Mouse (Mus musculus) hindbrain, embryonic 15.5 days (tissue): ENCODE measurements around the gene Dtx1. TPM values are rescaled to one million over a fixed set of nuclear protein-coding genes. Genes with fewer than 3 reads are reported as not detected.
A peak's percentile ranks its signal among the peaks of the same experiment; 100 is the strongest.

Source experiments
- ATAC-seq: fragments of 200-750 bp; cut with Nextera tagmentation; 2 replicates; pipeline ENCODE4 v1.8.0; 2017; ENCODE audit warnings: low read depth, moderate number of reproducible peaks, moderate TSS enrichment; ENCODE audit not compliant: low FRiP score
- H3K27ac ChIP-seq: fragments of 300-500 bp; sonication (generic); replicated peaks from 2 replicates; pipeline ENCODE4 v1.5.1; 2015; ENCODE audit warnings: mild to moderate bottlenecking, inconsistent platforms
- H3K27me3 ChIP-seq: fragments of 300-500 bp; sonication (generic); 2 replicates; pipeline ENCODE4 v1.6.1; 2015; ENCODE audit warnings: control low read depth, inconsistent platforms
- H3K36me3 ChIP-seq: fragments of 300-500 bp; sonication (generic); 2 replicates; pipeline ENCODE4 v1.6.1; 2015; ENCODE audit warnings: control low read depth, inconsistent platforms
- H3K4me1 ChIP-seq: fragments of 300-500 bp; sonication (generic); replicated peaks from 2 replicates; pipeline ENCODE4 v1.6.1; 2015; ENCODE audit warnings: control low read depth, inconsistent platforms
- H3K4me2 ChIP-seq: fragments of 300-500 bp; sonication (generic); 2 replicates; pipeline ENCODE4 v1.6.1; 2015; ENCODE audit warnings: moderate library complexity, mild to moderate bottlenecking, inconsistent platforms
- H3K4me3 ChIP-seq: fragments of 300-500 bp; sonication (generic); 2 replicates; pipeline ENCODE4 v1.5.1; 2015; ENCODE audit warnings: mild to moderate bottlenecking, inconsistent platforms
- H3K9ac ChIP-seq: fragments of 300-500 bp; sonication (generic); 2 replicates; pipeline ENCODE4 v1.6.1; 2015; ENCODE audit warnings: inconsistent platforms
- H3K9me3 ChIP-seq: fragments of 300-500 bp; sonication (generic); 2 replicates; pipeline ENCODE4 v1.6.1; 2016; ENCODE audit warnings: control low read depth, inconsistent platforms
- WGBS: fragments of 180-500 bp; shearing (Covaris S2); methylation state at CpG from one replicate; pipeline ENCODE4 v1.1.7; 2015; 5-methylcytosine and 5-hydroxymethylcytosine counted together
- polyA plus RNA-seq: library from polyadenylated mRNA; unstranded; fragments of >200 nt; fragmentation: Nextera tagmentation; extraction: Ambion mirVana; gene quantifications from 2 replicates; pipeline ENCODE4 v1.2.1, GENCODE M21; 2015

Dtx1 gene
- polyA plus RNA-seq, 1 experiment from 2014 or later, result 69.9 TPM

DNA sequence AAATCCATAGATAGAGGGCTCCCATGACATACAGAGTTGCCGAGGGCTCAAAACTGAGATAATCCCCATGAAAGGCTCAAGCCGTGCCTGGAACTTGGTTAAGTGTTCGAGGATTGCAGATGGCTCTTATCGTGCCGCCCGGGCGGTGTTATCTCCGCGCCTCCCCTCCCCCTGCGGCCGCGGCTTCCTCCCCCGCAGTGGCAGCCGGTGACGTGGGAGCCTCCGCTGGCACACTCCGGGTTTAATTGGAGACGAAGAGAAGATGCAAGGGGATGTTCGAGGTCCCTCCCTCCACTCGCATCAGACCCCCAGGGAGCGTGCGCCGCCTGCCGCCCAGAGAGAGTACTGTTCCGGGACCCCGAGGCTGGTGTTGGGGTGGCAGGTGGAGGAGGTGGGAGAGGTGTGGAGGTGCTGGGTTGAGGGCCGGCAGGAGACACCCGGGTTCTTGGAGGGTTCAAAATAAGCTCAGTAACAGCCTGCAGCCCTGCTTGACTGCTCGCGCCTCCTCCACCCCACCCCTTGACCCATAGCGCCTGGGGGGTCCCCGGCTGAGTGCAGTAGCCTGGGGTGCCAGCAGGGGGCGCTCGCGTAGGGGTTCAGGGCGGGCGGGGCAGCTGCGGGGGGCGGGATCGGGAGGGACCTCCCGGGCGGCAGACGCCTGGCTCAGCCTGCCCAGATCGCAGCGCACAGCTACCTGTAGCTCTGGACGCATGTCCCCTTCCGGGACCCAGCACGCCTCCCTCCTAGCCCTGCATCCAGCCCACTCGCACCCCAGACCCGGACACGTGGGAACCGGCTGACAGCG is 63.0 kb downstream of the Dtx1 start, which contains the start of gene Rasal1:
Rasal1 (plus strand) TSS at position 244 of the 805 bp plus-strand sequence.
- 1% methylated on average over 53 of the region's 53 CpGs for WGBS
- H3K9ac ChIP-seq, result peak within 1 kb of the TSS; percentile 22; the same call in 1 of the 2 replicates
- peak; percentile 40; the same call in 1 of the 2 replicates for ATAC-seq

DNA sequence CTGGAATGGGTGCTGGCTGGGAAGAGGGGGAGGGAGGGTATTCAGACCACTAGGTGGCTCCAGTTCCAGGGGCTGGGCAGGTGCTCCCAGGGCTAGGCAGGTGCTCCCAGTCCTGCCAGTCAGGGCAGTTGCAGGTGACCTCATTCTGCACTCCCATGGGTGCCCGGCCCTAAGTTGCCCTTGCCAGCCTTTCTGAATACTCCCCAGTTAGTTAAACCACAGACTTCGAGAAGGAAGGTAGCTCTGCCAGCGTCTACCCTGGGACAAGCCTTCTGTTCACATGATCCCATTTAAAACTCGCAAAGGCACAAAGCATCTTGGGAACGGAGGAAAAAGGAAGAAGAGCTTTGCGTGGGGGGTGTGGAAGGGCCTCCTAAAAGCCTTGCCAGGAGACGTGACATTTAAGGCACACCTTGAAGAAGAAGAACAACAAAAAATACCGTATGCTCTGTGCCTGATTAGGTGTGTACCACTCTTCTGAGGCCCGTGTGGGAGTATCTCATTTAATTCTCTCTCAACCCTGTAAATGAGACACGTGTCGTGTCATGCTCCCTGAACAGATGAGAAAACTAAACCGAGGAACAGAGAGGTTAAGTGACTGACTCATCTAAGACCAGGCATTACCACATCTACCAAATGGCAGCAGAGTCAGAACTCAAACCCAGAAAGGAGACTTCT is 63.8 kb downstream of the Dtx1 start:
- H3K9me3 ChIP-seq, result no peaks in the 10 kb centered on the region
- H3K4me3 ChIP-seq, result no peak overlapping the region
- H3K27ac ChIP-seq, result no peak overlapping the region
- peak overlapping the region; percentile 56 for H3K4me2 ChIP-seq
- no peak for ATAC-seq
- no peaks in the 10 kb centered on the region for H3K36me3 ChIP-seq
- peaks cover 44% of the 10 kb centered on the region for H3K27me3 ChIP-seq
- H3K9ac ChIP-seq, result no peak overlapping the region
- H3K4me1 ChIP-seq, result peaks cover 14% of the 10 kb centered on the region
- 39% methylated on average over 12 of the region's 12 CpGs for WGBS

More for the DNA sequence above, 63.0 kb downstream of the Dtx1 start, which contains the start of gene Rasal1:
- peak within 1 kb of the TSS; percentile 31 for H3K4me3 ChIP-seq
- peaks cover 44% of the 10 kb centered on the region for H3K27me3 ChIP-seq
- H3K27ac ChIP-seq, result no peak within 1 kb of the TSS
- H3K4me1 ChIP-seq, result peaks cover 14% of the 10 kb centered on the region
- no peaks in the 10 kb centered on the region for H3K9me3 ChIP-seq
- H3K36me3 ChIP-seq, result no peaks in the 10 kb centered on the region
- peak within 1 kb of the TSS; percentile 56 for H3K4me2 ChIP-seq

GRCm38 (mm10) chr5:120647361-120647760 is 64.4 kb downstream of the Dtx1 start:
- H3K36me3 ChIP-seq, result no peaks in the 10 kb centered on the region
- H3K4me3 ChIP-seq, result no peak overlapping the region
- H3K9ac ChIP-seq, result no peak overlapping the region
- no peaks in the 10 kb centered on the region for H3K9me3 ChIP-seq
- H3K27me3 ChIP-seq, result peaks cover 44% of the 10 kb centered on the region
- 77% methylated on average over 4 of the region's 4 CpGs for WGBS
- no peak overlapping the region for H3K4me2 ChIP-seq
- ATAC-seq, result no peak
- H3K4me1 ChIP-seq, result peaks cover 14% of the 10 kb centered on the region
- no peak overlapping the region for H3K27ac ChIP-seq

DNA sequence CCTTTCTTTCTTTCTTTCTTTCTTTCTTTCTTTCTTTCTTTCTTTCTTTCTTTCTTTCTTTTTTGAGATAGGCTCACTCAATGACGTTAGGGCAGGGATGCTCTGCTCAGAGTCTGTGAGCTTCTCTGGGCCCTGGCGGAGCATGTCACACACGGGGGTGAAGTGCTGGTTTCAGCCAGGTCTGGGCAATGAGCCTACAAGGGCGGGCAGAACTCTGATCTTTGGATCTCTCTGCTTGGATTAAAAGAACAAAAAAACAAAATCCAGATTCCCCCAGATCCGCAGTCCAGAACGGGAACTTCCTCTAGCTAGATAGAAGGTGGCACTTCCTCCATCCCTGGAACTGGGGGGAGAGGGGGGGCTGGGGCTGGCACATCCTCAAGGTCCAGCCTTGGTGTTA is 65.9 kb downstream of the Dtx1 start:
- Histone ChIP-seq H3K9ac (no peak overlapping the region), H3K4me2 (no peak overlapping the region), H3K27ac (no peak overlapping the region), H3K27me3 (peaks cover 39% of the 10 kb centered on the region), H3K9me3 (no peaks in the 10 kb centered on the region), H3K4me1 (peaks cover 14% of the 10 kb centered on the region), H3K4me3 (no peak overlapping the region), H3K36me3 (no peaks in the 10 kb centered on the region)
- no peak for ATAC-seq
- 54% methylated on average over 6 of the region's 6 CpGs for WGBS

DNA sequence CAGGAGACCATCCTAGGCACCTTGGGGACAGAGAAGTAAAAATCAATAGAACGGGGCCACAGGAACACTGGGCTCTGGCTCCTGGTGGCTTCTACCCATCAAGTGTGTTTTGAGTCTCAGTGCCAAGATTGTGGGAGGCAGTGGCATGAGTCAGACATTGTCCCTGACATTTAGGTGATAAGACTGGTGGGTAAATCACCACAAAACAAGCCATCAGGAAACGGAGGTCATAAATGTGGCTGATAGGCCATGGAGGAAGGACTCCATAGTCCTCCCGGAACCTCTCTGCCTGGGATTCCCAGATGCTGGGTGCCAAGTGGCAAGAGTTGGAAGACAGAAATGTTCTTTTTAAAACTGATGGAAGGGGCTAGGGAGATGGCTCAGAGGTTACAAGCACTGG is 67.5 kb downstream of the Dtx1 start:
- H3K27me3 ChIP-seq, result peaks cover 23% of the 10 kb centered on the region
- no peak overlapping the region for H3K27ac ChIP-seq
- H3K4me2 ChIP-seq, result no peak overlapping the region
- peaks cover 10% of the 10 kb centered on the region for H3K4me1 ChIP-seq
- H3K9ac ChIP-seq, result no peak overlapping the region
- WGBS, result 89% methylated on average over 3 of the region's 3 CpGs
- no peak overlapping the region for H3K4me3 ChIP-seq
- ATAC-seq, result no peak
- no peaks in the 10 kb centered on the region for H3K9me3 ChIP-seq
- H3K36me3 ChIP-seq, result no peaks in the 10 kb centered on the region

DNA sequence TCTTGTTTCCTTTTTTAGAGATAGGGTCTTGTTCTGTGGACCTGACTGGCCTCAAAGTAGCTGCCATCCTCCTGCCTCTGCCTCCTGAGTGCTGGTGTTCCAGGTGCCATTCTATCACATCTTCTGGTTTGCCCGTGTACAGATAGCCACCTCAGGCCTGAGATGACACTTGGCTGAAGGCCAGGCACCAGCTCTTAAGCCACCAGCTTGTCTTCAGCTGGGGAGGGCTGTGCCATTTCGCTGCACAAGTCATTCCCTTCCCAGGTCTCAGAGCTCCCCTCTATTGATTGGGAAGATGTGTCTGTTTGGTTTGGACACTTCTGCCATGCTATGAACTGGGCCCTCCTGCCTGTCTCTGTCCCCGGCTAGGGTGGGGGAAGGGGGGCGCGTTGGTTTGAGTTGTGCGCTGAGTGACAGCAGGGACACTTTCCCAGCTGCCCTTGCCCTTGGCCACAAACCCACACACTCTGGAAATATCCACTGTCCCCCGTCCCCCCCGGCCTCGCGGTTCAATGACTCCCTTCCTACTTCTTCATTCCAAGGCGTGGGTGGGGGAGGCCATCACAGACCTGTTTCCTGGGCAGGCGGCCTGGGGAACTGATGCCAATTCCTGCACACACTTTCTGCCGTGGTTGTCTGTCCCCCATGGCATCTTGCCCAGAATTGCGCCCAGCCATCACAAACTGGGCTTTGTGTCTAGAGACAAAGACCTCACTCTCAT is 68.2 kb downstream of the Dtx1 start:
- no peak overlapping the region for H3K4me3 ChIP-seq
- peaks cover 3% of the 10 kb centered on the region for H3K4me1 ChIP-seq
- no peaks in the 10 kb centered on the region for H3K9me3 ChIP-seq
- H3K4me2 ChIP-seq, result no peak overlapping the region
- 68% methylated on average over 14 of the region's 14 CpGs for WGBS
- H3K27me3 ChIP-seq, result peaks cover 16% of the 10 kb centered on the region
- no peaks in the 10 kb centered on the region for H3K36me3 ChIP-seq
- peak; percentile 56; the same call in 1 of the 2 replicates for ATAC-seq
- no peak overlapping the region for H3K9ac ChIP-seq
- no peak overlapping the region for H3K27ac ChIP-seq

GRCm38 (mm10) chr5:120640094-120640493 is 71.6 kb downstream of the Dtx1 start:
- no peaks in the 10 kb centered on the region for H3K4me1 ChIP-seq
- ATAC-seq, result no peak
- 94% methylated on average over 7 of the region's 7 CpGs for WGBS

GRCm38 (mm10) chr5:120635633-120636032 is 76.1 kb downstream of the Dtx1 start:
- Histone ChIP-seq H3K9ac (no peak overlapping the region), H3K36me3 (no peaks in the 10 kb centered on the region), H3K4me1 (peaks cover 7% of the 10 kb centered on the region; the same call in 1 of the 2 replicates), H3K4me2 (no peak overlapping the region), H3K9me3 (no peaks in the 10 kb centered on the region), H3K27me3 (peaks cover under 1% of the 10 kb centered on the region; the same call in 1 of the 2 replicates), H3K4me3 (no peak overlapping the region), H3K27ac (no peak overlapping the region)
- 85% methylated on average over 5 of the region's 5 CpGs for WGBS
- ATAC-seq, result no peak

More at GRCm38 (mm10) chr5:120640094-120640493, 71.6 kb downstream of the Dtx1 start:
- Histone ChIP-seq H3K9ac (no peak overlapping the region), H3K4me2 (no peak overlapping the region), H3K4me3 (no peak overlapping the region), H3K9me3 (no peaks in the 10 kb centered on the region), H3K36me3 (no peaks in the 10 kb centered on the region), H3K27ac (no peak overlapping the region), H3K27me3 (no peaks in the 10 kb centered on the region)

- Histone ChIP-seq H3K9me3 (no peaks in the 10 kb centered on the region), H3K27me3 (peaks cover 8% of the 10 kb centered on the region), H3K4me2 (no peak overlapping the region), H3K27ac (no peak overlapping the region), H3K9ac (no peak overlapping the region), H3K36me3 (no peaks in the 10 kb centered on the region), H3K4me1 (peaks cover 7% of the 10 kb centered on the region; the same call in 1 of the 2 replicates), H3K4me3 (no peak overlapping the region)
- 38% methylated on average over 5 of the region's 5 CpGs for WGBS
- no peak for ATAC-seq
Measured at GRCm38 (mm10) chr5:120634860-120635259, 76.9 kb downstream of the Dtx1 start.

DNA sequence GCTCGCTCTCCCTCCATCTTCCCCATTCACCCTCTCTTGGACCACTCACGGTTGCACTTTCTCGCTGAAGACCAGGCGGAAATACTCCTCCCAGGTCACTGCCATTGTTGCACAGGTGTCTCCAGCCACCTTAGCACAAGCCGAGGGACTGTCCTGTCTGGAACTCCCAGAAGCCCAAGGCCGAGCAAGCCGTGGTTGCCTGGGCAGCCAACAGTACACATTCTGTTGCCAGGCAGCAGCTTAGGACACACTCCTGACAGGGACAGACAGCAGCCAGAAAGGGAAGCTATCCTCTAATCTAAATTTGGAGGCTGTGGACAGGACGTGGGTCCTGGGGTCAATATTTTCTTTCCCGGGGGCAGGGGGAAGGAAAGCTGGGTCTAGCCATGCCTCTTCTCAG is 77.6 kb downstream of the Dtx1 start, which contains the start of gene Cfap73:
Cfap73 (minus strand) TSS at position 105 of the 400 bp plus-strand sequence.
- no peaks in the 10 kb centered on the region for H3K36me3 ChIP-seq
- WGBS, result 50% methylated on average over 9 of the region's 9 CpGs
- no peak for ATAC-seq

GRCm38 (mm10) chr5:120631892-120632291 is 79.8 kb downstream of the Dtx1 start:
- peaks cover 11% of the 10 kb centered on the region for H3K36me3 ChIP-seq
- no peaks in the 10 kb centered on the region for H3K9me3 ChIP-seq
- peaks cover 7% of the 10 kb centered on the region; the same call in 1 of the 2 replicates for H3K4me1 ChIP-seq
- peaks cover 9% of the 10 kb centered on the region for H3K27me3 ChIP-seq
- H3K4me3 ChIP-seq, result no peak overlapping the region
- 90% methylated on average over 5 of the region's 5 CpGs for WGBS
- no peak overlapping the region for H3K4me2 ChIP-seq
- H3K9ac ChIP-seq, result no peak overlapping the region
- no peak for ATAC-seq
- H3K27ac ChIP-seq, result no peak overlapping the region

More for the DNA sequence above, 77.6 kb downstream of the Dtx1 start, which contains the start of gene Cfap73:
- H3K27ac ChIP-seq, result no peak within 1 kb of the TSS
- peaks cover 7% of the 10 kb centered on the region; the same call in 1 of the 2 replicates for H3K4me1 ChIP-seq
- H3K9ac ChIP-seq, result no peak within 1 kb of the TSS
- H3K9me3 ChIP-seq, result no peaks in the 10 kb centered on the region
- H3K27me3 ChIP-seq, result peaks cover 9% of the 10 kb centered on the region
- H3K4me3 ChIP-seq, result no peak within 1 kb of the TSS
- no peak within 1 kb of the TSS for H3K4me2 ChIP-seq
